Mouse (Mus musculus) small intestine, adult 2 months (tissue): ENCODE measurements around the gene Nes.

ENCODE experiments used
- CTCF ChIP-seq: fragments of 200-500 bp; IDR thresholded peaks from 2 replicates; pipeline ENCODE4 v1.5.1; 2012; ENCODE audit warnings: low read depth, mild to moderate bottlenecking, control low read depth, inconsistent platforms, low read length, moderate library complexity, mixed read lengths; ENCODE audit not compliant: insufficient replicate concordance, insufficient read length; ENCODE audit errors: extremely low read depth
- POLR2A ChIP-seq: fragments of 200-500 bp; IDR thresholded peaks from 2 replicates; pipeline ENCODE4 v1.6.1; 2012; ENCODE audit warnings: low read depth, mild to moderate bottlenecking, control low read depth, inconsistent platforms, low read length, moderate library complexity

DNA sequence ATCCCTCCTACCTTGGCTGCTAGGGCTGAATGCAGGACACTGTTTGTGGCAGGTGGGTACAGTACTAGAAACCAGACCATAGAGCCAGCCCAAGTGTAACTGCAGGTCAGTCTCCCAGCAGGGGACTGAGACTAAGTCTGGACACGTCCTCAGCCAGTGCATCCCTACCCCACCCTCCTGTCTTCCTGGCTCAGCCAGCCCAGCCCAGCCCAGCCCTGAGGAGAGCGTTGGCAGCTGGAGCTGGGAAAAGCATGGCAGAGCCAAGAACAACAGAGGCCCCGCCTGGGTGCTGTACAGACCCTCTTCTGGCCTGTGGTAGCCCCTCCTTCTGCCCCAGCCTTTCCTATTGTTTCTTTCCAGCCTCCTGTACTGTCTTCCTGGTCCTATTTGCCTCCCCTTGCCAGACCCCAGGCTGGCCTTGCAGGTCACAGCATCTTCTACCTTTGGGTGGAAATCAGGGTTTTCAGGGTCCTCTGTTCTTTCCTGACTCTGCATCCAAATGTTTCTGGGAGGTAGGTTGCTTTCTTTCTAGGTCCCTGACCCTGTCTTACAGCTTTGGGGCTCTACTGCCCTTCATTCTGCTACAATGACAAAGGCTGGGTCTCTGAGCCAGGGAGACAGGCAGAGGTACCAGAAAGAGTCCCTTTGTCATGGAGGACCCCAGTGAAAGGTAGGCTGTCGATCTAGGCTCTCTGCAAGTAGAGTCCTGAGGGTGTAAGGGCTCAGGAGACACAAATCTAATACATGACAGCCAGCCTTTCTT, 25.9 kb upstream of the Nes start:
- TF ChIP-seq CTCF (no peak), POLR2A (no peak)
